Mouse (Mus musculus) megakaryocyte-erythroid progenitor cell, adult 5-6 weeks (primary cell): Measurements from ENCODE around the gene S100a13. TPM values are rescaled to one million over a fixed set of nuclear protein-coding genes. Genes with fewer than 3 reads are reported as not detected.

Source experiments
- ATAC-seq: replicated peaks from 2 replicates; pipeline ENCODE4 v1.8.0; 2016; ENCODE audit warnings: mild to moderate bottlenecking, inconsistent platforms; ENCODE audit not compliant: severe bottlenecking, poor library complexity, low FRiP score, low TSS enrichment
- total RNA-seq, 2 experiments: library from RNA; stranded (forward) in 1 of 2; stranded (reverse) in 1 of 2; fragments of 200-1000, 215-1000 nt in 1 of 2; fragments of >200 nt in 1 of 2; fragmentation: Nextera tagmentation in 1 of 2; gene quantifications; 2 replicates each; pipeline ENCODE4 v1.2.3; 2014 to 2017

Gene S100a13
- total RNA-seq, 2 experiments from 2014 or later = 14.8 to 36.2 TPM

- no peak for ATAC-seq
These were observed 10.8 kb upstream of the S100a13 start for GRCm38 (mm10) chr3:90503444-90503843.

- ATAC-seq = no peak
These were observed 9.0 kb upstream of the S100a13 start for GRCm38 (mm10) chr3:90505216-90505615.

DNA sequence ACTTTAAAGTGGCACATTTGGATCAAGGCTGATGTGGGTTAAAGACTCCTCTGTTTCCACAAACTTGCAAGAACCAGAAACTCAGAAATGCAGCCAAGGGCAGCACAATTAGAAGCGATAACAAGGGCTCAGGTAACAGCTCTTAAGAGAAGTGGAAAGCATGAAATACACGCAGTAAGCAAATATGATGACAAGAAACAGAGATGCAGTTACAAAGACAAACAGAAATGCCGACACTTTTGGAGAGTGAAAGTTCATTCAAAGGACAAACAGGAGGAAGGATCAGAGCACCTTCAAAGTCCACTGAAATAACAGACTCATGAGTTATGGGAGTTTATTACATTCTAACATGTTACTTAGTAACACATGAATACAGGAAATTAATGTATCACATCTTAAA, 7.9 kb upstream of the S100a13 start:
- no peak for ATAC-seq

- no peak for ATAC-seq
These were observed 5.8 kb upstream of the S100a13 start for GRCm38 (mm10) chr3:90508287-90508949.

- peak; percentile 78 for ATAC-seq
These were observed 5.1 kb upstream of the S100a13 start, which contains the start of gene Chtop for GRCm38 (mm10) chr3:90508950-90509746. Gene Chtop, minus strand, starts transcription at chr3:90509498.

DNA sequence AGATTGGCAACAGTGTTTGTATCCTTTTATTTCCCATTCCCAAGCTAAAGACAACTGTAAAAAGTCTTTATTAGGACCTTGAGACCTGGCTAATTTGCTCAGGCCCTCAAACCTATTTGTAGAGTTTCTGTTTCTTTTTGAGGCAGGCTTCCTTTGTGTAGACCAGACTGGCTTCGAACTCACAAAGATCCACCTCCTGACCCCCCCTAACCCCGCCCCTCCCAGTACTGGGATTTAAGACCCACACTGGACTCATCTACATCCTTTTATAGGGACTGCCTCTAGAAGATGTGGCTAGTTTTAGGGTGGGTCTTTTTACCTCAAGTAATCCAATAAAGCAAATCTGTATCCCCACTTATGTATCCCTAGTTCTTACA, 4.5 kb upstream of the S100a13 start:
- no peak for ATAC-seq

GRCm38 (mm10) chr3:90512276-90512675, 2.0 kb upstream of the S100a13 start:
- ATAC-seq = no peak

- ATAC-seq = no peak
These were observed 1.1 kb upstream of the S100a13 start for GRCm38 (mm10) chr3:90512948-90513642.

DNA sequence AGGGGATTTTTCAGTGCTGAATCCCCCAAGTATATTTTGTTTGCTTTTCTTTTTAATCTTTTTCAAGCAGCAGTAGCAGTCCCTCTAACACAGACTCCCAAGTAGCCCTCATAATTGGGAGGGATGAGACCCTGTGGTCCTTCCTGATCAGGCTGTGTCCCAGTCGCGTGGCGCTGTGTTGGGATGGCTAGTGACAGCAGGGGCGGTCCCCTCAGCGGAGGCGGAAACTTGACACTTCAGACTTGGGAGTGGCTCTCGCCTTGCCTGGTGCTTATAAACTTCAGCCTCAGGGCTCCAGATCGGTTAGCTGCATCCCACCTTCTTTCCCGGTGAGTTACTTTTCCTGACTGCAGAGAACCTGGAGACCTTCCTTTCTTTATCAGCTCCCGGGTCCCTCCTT, 456 bp downstream of the S100a13 start:
- peak; percentile 83 for ATAC-seq

DNA sequence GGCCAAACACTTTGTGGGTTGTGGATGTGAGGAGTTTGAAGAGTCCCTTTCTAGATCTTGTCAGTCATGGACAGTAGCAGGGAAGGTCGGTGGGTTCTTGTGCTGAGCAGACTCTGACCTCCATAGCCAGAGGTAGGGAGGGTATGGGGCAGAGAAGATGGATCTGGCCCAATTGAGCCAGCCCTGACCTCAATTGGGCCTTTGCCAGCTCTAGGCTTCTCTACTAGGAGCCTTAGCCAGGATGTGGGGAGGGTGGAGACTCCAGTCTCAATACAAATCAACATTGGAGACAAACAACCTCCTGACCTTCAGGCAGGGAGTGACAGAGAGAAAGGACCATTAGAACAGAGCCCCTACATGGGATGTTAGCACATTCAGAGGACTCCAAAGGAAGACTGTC, 1.0 kb downstream of the S100a13 start:
- no peak for ATAC-seq

- no peak for ATAC-seq
These were observed 1.6 kb downstream of the S100a13 start for GRCm38 (mm10) chr3:90515789-90516188.

GRCm38 (mm10) chr3:90517711-90518110, 3.5 kb downstream of the S100a13 start:
- ATAC-seq = no peak

- peak; percentile 90 for ATAC-seq
These were observed 11.2 kb downstream of the S100a13 start for GRCm38 (mm10) chr3:90525421-90525820.

DNA sequence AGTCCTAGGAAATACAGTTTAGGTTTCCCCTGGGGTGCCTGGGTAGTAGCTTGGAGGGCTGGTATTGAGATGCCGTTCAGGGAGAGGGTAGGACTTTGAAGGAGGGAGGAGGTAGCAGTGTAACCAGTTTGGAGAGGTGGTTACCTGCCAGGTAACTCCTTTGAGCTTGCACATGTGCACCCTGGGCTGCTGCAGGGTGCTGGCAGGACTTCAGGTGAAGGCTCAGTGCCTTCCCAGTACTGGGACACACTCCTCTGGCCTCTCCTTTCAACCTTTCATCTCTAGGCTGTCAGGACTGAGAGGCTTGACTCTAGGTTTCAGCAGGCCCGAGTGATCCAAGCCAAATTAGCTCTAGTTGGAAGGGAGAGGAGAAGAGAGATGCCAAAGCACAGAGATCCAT, 11.8 kb downstream of the S100a13 start:
- ATAC-seq = no peak

DNA sequence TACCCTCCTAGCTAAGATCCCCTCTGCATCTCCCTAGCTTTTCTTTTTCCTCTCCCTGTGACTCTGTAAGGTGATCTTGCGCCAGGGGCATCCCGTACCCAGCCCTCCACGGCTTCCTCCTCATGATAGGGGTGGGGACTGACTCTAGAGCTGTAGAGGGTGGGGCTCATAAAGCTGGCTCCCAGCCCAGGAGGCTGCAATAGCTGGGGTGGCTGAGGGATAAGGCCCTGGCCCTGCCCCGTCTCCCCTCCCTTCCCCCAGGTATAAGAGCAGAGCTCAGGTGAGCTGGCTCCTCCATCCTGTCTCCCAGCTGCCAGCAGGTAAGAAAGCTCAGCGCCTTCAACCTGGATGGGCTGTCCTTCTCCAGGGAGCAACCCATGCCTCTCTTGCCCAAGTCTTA, 12.3 kb downstream of the S100a13 start, which contains the start of gene S100a14:
S100a14 (plus strand) TSS at position 277 of the 400 bp plus-strand sequence.
- ATAC-seq = peak; percentile 95

DNA sequence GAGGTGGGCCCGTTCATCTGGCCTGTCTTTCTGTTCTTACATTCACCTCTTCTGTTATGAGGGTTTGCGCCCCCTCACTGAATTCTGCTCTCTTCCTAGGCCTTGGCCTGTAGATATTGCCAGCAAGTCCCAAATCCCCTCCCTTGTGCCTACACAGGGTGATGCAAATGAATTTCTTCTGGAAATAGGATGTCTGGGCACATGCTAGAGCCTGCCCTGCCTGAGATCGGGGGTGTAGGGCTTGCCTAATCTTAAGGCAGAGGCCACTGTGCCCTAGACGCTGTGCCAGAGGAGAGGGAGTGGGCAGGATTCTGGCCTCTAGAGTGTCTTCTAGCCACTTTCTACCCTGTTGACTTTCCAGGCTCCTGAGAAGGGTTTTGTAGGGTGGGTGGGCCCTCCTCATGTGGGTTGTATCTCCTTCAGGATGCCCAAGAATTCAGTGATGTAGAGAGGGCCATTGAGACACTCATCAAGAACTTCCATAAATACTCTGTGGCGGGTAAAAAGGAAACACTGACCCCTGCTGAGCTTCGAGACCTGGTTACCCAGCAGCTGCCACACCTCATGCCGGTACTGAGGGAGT, 13.1 kb downstream of the S100a13 start:
- ATAC-seq = no peak

GRCm38 (mm10) chr3:90531713-90532112, 17.5 kb downstream of the S100a13 start:
- ATAC-seq = no peak

GRCm38 (mm10) chr3:90535446-90535845, 21.2 kb downstream of the S100a13 start:
- no peak for ATAC-seq

DNA sequence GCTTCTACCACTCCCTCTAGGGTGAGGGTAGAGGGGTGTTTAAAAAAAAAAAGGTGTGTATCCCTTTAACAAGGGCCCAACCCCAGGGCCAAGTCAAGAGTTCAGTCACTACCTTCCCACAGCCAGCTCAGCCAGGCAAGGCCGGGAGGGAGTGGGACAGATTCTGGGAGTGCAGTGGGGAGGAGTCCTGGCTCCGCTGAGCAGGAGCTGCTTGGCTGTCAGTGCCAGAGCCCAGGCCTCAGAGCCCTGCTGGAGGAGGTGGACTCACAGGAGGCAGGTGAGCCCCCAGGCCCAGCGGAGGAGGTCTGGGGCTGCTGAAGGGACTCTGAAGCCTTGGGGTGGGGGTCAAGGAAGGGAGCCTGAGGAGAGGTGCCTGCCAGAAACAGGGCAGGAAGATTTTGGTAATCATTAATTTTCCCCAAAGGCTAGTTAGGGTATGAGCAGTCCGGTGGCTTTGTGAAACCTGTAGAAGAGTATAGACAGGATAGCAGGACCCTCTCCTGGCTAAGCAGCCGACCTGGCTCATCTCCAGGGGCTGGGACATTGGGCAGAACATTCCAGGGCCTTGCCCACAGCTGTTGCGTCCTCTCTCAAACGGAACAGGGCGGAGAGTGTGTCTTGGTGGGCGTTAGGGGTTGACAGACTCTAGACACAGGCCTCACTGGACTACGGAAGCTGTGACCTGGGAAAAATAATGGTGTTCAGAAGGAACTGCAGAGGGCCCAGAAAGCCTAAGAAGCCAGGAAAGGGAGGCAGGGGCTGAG, 23.1 kb downstream of the S100a13 start, which contains the start of gene S100a16:
S100a16 (plus strand) TSS at position 114 of the 764 bp plus-strand sequence.
- no peak; the same call in 1 of the 2 replicates for ATAC-seq
